Mouse (Mus musculus): Measurements from ENCODE around the gene Olfr901. TPM values are rescaled to one million over a fixed set of nuclear protein-coding genes. Genes with fewer than 3 reads are reported as not detected.
"Not testable (repeated sequence)": the region's sequence is repeated elsewhere in the genome, so short reads cannot be mapped to it uniquely, and the experiment has no call there.

Olfr901 gene
- polyA plus RNA-seq (2017; shearing (Covaris generic)): under 1 TPM in 1 of 2 experiments, not detected in 1; 0.16 TPM

GRCm38 (mm10) chr9:38429155-38429554 lies at the start of gene Olfr901:
Gene Olfr901 (plus strand): TSS chr9:38429455.
- ATAC-seq: no peak

GRCm38 (mm10) chr9:38401398-38401797 lies 27.9 kb upstream of the Olfr901 start, which contains the start of gene Olfr147:
Gene Olfr147 (plus strand): TSS chr9:38401698.
- no peak for ATAC-seq

GRCm38 (mm10) chr9:38407502-38407901 lies 21.8 kb upstream of the Olfr901 start:
- ATAC-seq: not testable (repeated sequence)

GRCm38 (mm10) chr9:38413502-38413901 lies 15.8 kb upstream of the Olfr901 start:
- not testable (repeated sequence) for ATAC-seq

GRCm38 (mm10) chr9:38423801-38424200 lies 5.5 kb upstream of the Olfr901 start:
- ATAC-seq: no peak

DNA sequence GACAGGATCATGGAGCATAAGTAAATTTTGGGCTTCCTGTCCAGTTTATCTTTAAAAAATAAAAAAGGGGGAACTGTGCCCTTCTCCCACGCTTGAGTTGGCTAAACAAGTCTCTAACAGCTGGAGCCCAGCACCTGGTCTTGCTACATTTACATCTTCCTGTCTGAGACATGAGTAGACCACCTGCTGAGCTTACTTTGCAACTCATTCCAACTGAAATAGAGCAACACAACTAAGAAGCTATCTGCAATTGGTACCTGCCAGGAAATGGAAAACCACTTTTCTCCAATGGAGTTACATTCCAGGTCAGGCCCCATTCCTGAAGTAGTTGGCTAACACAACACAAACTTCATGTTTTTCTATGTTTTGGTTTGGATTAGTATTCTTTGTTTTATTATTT lies 2.2 kb upstream of the Olfr901 start:
- no peak for ATAC-seq

DNA sequence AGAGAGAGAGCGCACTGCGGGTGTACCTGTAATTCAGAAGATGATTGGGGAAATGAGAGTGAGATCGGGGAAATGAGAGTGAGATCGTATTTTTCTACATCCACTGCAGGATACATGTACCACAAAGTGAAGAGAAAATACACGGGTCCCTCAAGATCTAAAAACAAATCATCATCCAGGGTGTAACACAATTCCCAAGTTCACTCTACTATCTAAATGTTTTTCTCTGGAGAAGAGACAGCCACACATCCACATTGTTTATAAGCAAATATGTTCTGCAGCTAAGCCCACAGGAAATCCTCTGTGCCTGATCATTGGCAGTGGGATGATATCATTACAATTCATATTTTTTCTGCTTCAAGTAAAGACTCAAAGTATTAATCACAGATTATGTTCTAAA lies 18.1 kb downstream of the Olfr901 start, which contains the start of gene Olfr902:
Gene Olfr902 (plus strand): TSS at position 301 of the 400 bp plus-strand sequence.
- no peak for ATAC-seq

- ATAC-seq: no peak
These were observed 33.6 kb downstream of the Olfr901 start, which contains the start of gene Olfr904 for GRCm38 (mm10) chr9:38462844-38463243. Gene Olfr904 (plus strand): TSS chr9:38463144.

- no peak for ATAC-seq
These were observed 41.6 kb downstream of the Olfr901 start, which contains the start of gene Olfr905 for GRCm38 (mm10) chr9:38470807-38471206. Gene Olfr905 (plus strand): TSS chr9:38471107.

Other genes starting within 250 kb of the Olfr901 start
- not detected for gene Olfr891, start 248.6 kb upstream of the Olfr901 start, polyA plus RNA-seq (2017; shearing (Covaris generic))
- not detected for gene Olfr893, start 221.1 kb upstream of the Olfr901 start, polyA plus RNA-seq (2017; shearing (Covaris generic))
- gene Olfr894, start 211.4 kb upstream of the Olfr901 start, polyA plus RNA-seq (2017; shearing (Covaris generic)): not detected
- not detected for gene Olfr143, start 176.7 kb upstream of the Olfr901 start, polyA plus RNA-seq (2017; shearing (Covaris generic))
- gene Olfr895, start 161.6 kb upstream of the Olfr901 start, polyA plus RNA-seq (2017; shearing (Covaris generic)): not detected
- not detected for gene Olfr896-ps1, start 138.3 kb upstream of the Olfr901 start, polyA plus RNA-seq (2017; shearing (Covaris generic))
- not detected for gene Olfr25, start 100.4 kb upstream of the Olfr901 start, polyA plus RNA-seq (2017; shearing (Covaris generic))
- not detected for gene Olfr898, start 81.0 kb upstream of the Olfr901 start, polyA plus RNA-seq (2017; shearing (Covaris generic))
- under 1 TPM in 1 of 2 experiments, not detected in 1; 0.19 TPM for gene Olfr250, start 62.6 kb upstream of the Olfr901 start, polyA plus RNA-seq (2017; shearing (Covaris generic))
- not detected for gene Olfr251, start 52.4 kb upstream of the Olfr901 start, polyA plus RNA-seq (2017; shearing (Covaris generic))
- gene Olfr147, start 27.8 kb upstream of the Olfr901 start, polyA plus RNA-seq (2017; shearing (Covaris generic)): not detected
- gene Olfr902, start 18.2 kb downstream of the Olfr901 start, polyA plus RNA-seq (2017; shearing (Covaris generic)): not detected
- not detected for gene Olfr904, start 33.7 kb downstream of the Olfr901 start, polyA plus RNA-seq (2017; shearing (Covaris generic))
- not detected for gene Olfr905, start 41.7 kb downstream of the Olfr901 start, polyA plus RNA-seq (2017; shearing (Covaris generic))
- gene Olfr906, start 57.6 kb downstream of the Olfr901 start, polyA plus RNA-seq (2017; shearing (Covaris generic)): not detected
- gene Olfr907, start 66.3 kb downstream of the Olfr901 start, polyA plus RNA-seq (2017; shearing (Covaris generic)): not detected
- gene Olfr911-ps1, start 92.1 kb downstream of the Olfr901 start, polyA plus RNA-seq (2017; shearing (Covaris generic)): under 1 TPM in 1 of 2 experiments, not detected in 1; 0.48 TPM
- gene Olfr910, start 108.4 kb downstream of the Olfr901 start, polyA plus RNA-seq (2017; shearing (Covaris generic)): not detected
- gene Olfr912, start 150.7 kb downstream of the Olfr901 start, polyA plus RNA-seq (2017; shearing (Covaris generic)): under 1 TPM in 1 of 2 experiments, not detected in 1; 0.08 TPM
- not detected for gene Olfr913, start 163.3 kb downstream of the Olfr901 start, polyA plus RNA-seq (2017; shearing (Covaris generic))
- not detected for gene Olfr914, start 175.6 kb downstream of the Olfr901 start, polyA plus RNA-seq (2017; shearing (Covaris generic))
- not detected for gene Olfr916, start 230.4 kb downstream of the Olfr901 start, polyA plus RNA-seq (2017; shearing (Covaris generic))
- not detected for gene Olfr917, start 236.4 kb downstream of the Olfr901 start, polyA plus RNA-seq (2017; shearing (Covaris generic))
- gene Olfr918, start 245.1 kb downstream of the Olfr901 start, polyA plus RNA-seq (2017; shearing (Covaris generic)): under 1 TPM in 1 of 2 experiments, not detected in 1; 0.09 TPM